Mouse (Mus musculus): Measurements from ENCODE around the gene Trim75. TPM values are rescaled to one million over a fixed set of nuclear protein-coding genes. Genes with fewer than 3 reads are reported as not detected.
"Not testable (repeated sequence)": the region's sequence is repeated elsewhere in the genome, so short reads cannot be mapped to it uniquely, and the experiment has no call there.

Gene Trim75
- not detected in 2 replicates for polyA plus RNA-seq (2016; fragmentation: Nextera tagmentation; extraction: Ambion mirVana)

DNA sequence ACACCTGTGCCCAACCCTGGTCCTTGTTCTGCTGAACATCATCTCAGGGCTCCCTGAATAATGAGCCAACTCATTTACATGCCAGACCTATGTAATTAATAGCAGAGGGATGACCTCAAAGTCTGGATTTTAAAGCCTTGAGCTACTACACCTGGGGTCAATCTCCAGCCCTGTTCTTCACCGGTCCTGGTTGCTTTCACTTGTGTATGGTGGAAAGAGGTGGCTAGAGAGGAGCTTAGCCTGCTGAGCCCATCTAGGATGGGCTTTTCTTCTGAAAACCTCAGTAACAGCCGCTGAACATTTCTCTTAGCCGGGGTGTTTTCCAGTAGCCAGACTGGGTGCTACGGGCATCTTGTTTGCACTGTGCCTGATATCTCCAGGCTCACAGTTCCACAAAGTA, at the start of gene Trim75:
TSS of gene Trim75 (minus strand) at position 101 of the 400 bp plus-strand sequence.
- Histone ChIP-seq H3K27me3 (ENCODE audit: low read depth, poor library complexity, severe bottlenecking) (no peaks in the 10 kb centered on the region), H3K4me1 (peaks cover 9% of the 10 kb centered on the region; the same call in 1 of the 2 replicates), H3K27ac (no peak within 1 kb of the TSS), H3K9me3 (replicated peaks) (no peaks in the 10 kb centered on the region), H3K36me3 (no peaks in the 10 kb centered on the region), H3K4me3 (no peak within 1 kb of the TSS)
- DNase-seq (ENCODE audit: low spot score) = no peak
- WGBS = 88% methylated on average over 4 of the region's 4 CpGs

DNA sequence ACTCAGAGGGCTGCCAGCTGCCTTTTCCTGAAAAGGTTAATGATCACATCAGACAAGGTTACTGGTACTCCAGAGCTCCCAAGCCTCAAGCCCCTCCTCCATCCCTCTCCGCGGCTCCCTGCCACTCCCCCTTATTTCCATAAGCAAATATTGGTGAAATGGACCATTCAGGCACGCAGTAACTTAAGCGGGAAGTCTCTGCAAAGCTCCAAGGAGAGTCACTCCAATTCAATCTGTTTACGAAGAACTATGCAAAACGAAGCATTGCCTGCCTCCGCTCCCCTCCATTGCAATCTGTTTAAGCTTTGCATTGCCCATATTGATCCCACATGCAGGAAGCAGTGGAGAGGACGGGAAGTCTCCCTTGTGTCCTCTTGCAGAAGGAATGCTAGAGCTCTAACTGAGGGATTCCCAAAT, 49.5 kb upstream of the Trim75 start, which contains the start of gene Apela:
TSS of gene Apela (minus strand) at position 220 of the 417 bp plus-strand sequence.
- H3K27me3 ChIP-seq (ENCODE audit: low read depth, poor library complexity, severe bottlenecking) = no peaks in the 10 kb centered on the region
- WGBS = under 1% methylated on average over 8 of the region's 8 CpGs

DNA sequence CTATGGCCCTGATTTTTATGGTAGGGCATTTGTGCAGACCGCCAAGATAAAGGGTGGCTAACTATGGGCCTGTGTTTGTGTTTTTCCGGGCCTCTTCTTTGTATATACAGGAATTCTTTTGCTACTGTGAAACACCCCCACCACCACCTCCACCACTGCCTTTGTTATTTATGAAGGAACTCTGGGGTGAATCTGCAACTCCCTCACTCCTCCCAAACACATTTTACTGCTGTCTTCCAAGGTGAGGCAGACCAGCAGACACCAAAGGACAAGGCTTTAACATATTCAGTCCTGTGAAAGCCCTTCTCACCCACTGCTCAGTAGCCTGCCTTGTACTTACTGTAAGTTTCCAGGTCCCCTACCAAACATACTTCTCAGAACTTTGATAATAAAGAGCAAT, 46.5 kb upstream of the Trim75 start:
- peaks cover 43% of the 10 kb centered on the region for H3K4me1 ChIP-seq
- DNase-seq (ENCODE audit: low spot score) = no peak
- WGBS = 22% methylated on average over 2 of the region's 2 CpGs
- H3K27me3 ChIP-seq (ENCODE audit: low read depth, poor library complexity, severe bottlenecking) = no peaks in the 10 kb centered on the region
- H3K36me3 ChIP-seq = no peaks in the 10 kb centered on the region
- H3K9me3 ChIP-seq (replicated peaks) = no peaks in the 10 kb centered on the region
- peak overlapping the region; percentile 50; the same call in 1 of the 2 replicates for H3K27ac ChIP-seq
- H3K4me3 ChIP-seq = no peak overlapping the region

More for the DNA sequence above, 49.5 kb upstream of the Trim75 start, which contains the start of gene Apela:
- no peaks in the 10 kb centered on the region for H3K9me3 ChIP-seq (replicated peaks)
- DNase-seq (ENCODE audit: low spot score) = peak; percentile 65
- peak within 1 kb of the TSS; percentile 78 for H3K27ac ChIP-seq
- no peaks in the 10 kb centered on the region for H3K36me3 ChIP-seq
- peaks cover 43% of the 10 kb centered on the region for H3K4me1 ChIP-seq
- H3K4me3 ChIP-seq = peak within 1 kb of the TSS; percentile 51

DNA sequence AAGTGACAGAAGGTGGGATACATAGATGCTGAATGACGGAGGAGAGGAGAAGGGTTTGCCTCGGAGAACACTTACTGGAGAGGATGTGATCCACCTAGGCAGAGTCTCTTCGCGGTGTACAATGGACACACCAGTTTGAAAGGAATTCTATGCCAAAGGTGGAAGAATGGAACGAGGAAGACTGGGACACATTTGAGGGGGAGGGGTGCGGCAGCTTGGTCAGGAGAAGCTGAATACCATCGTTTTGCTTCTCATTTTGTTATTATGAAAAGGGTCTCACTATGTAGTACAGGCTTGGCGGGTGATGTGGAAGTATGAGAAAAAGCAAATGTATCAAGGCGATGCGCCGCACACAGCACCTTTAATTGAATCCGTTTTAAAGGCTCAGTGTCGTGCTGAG, 45.4 kb upstream of the Trim75 start:
- Histone ChIP-seq H3K27me3 (ENCODE audit: low read depth, poor library complexity, severe bottlenecking) (no peaks in the 10 kb centered on the region), H3K4me3 (no peak overlapping the region), H3K9me3 (replicated peaks) (no peaks in the 10 kb centered on the region), H3K36me3 (no peaks in the 10 kb centered on the region), H3K4me1 (peaks cover 43% of the 10 kb centered on the region), H3K27ac (no peak overlapping the region)
- no peak for DNase-seq (ENCODE audit: low spot score)
- 87% methylated on average over 13 of the region's 13 CpGs for WGBS

DNA sequence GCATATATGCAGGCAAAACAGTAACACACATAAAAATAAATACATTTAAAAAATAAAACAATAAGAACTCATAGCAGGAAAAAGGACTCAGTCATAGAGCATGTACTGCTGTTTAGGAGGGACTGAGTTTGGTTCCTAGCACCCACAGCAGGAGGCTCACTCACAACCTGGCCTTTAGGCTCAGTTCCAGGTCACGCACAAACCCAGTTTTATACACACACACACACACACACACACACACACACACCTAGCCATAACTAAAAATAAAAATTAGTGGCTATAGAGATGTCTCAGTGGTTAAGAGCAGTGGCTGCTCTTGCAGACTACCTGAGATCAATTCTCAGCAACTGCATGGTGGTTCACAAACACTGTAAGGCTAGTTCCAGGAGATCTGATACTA, 44.5 kb upstream of the Trim75 start:
- H3K27ac ChIP-seq = no peak overlapping the region
- H3K36me3 ChIP-seq = no peaks in the 10 kb centered on the region
- 100% methylated on average over 1 of the region's 1 CpGs for WGBS
- H3K9me3 ChIP-seq (replicated peaks) = no peaks in the 10 kb centered on the region
- no peaks in the 10 kb centered on the region for H3K27me3 ChIP-seq (ENCODE audit: low read depth, poor library complexity, severe bottlenecking)
- peaks cover 36% of the 10 kb centered on the region for H3K4me1 ChIP-seq
- DNase-seq (ENCODE audit: low spot score) = no peak
- no peak overlapping the region for H3K4me3 ChIP-seq

DNA sequence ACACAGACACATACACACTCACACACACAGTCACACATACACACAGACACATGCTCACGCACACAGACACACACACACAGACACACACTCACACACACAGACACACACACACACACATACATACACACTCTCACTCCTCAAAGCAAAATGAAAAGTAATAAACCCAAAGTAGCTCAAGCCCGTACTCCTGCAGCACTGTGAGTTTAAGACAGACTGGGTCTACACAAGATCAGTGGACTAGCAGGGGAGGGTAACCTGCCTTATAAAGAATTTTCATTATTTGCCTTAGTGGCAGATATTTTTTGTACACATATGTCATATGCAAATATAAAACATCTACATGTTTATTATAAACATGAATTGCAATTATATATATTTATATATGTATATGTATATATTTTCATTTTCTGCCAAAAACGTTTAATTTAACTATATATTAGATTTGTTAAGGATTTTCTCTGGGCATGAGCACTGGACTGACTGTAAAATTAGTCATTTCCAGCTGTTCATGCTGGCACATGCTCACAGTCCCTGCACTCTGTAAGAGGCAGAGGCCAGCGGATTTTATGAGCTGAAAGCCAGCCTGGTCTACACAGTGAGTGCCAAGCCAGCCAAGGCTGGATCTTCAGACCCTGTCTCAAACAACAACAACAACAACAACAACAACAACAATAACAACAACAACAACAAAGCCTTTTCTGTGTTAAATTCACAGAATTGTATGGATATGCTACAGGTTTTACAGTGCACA, 43.3 kb upstream of the Trim75 start:
- no peaks in the 10 kb centered on the region for H3K36me3 ChIP-seq
- DNase-seq (ENCODE audit: low spot score) = no peak
- no peaks in the 10 kb centered on the region for H3K27me3 ChIP-seq (ENCODE audit: low read depth, poor library complexity, severe bottlenecking)
- 85% methylated on average over 4 of the region's 4 CpGs for WGBS
- H3K27ac ChIP-seq = no peak overlapping the region
- peaks cover 26% of the 10 kb centered on the region for H3K4me1 ChIP-seq
- H3K9me3 ChIP-seq (replicated peaks) = no peaks in the 10 kb centered on the region
- H3K4me3 ChIP-seq = no peak overlapping the region

GRCm38 (mm10) chr8:65029776-65030175, 42.1 kb upstream of the Trim75 start:
- 76% methylated on average over 4 of the region's 4 CpGs for WGBS
- no peak overlapping the region for H3K27ac ChIP-seq
- H3K4me1 ChIP-seq = peaks cover 15% of the 10 kb centered on the region
- no peaks in the 10 kb centered on the region for H3K9me3 ChIP-seq (replicated peaks)
- DNase-seq (ENCODE audit: low spot score) = no peak
- no peaks in the 10 kb centered on the region for H3K36me3 ChIP-seq
- no peak overlapping the region for H3K4me3 ChIP-seq
- H3K27me3 ChIP-seq (ENCODE audit: low read depth, poor library complexity, severe bottlenecking) = no peaks in the 10 kb centered on the region

DNA sequence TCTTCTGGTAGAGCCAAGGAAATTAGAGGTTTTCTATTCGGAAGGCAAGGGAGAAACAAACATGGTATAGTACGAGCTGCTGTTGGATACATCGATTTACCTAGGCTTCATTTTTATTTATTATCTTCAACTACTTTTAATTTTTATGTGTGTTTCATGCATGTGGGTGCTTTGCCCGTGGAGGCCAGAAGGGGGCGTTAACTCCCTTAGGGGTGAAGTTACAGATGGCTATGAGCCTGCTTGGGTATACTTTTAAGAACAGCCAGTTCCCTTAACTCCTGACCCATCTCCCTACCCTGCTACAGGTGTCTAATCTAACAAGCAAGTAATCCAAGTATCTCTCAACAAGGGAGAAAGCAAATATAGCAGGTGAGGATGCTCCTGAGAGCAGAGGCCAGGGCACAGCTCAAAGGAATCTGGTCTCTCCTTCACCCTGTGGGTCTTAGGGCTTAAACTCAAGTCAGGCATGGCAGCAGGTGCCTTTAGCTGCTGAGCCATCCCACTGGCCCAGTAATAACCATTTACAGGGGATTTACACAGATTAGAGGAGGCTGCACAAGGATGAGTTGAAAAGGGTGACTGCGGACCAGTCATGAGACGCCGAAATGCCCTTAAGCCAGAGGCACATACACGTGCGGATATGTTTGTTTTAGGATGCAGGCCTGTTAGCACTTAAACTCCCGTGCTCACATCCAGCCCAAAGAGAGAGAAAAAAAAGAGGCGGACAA, 41.5 kb upstream of the Trim75 start:
- H3K27ac ChIP-seq = no peak overlapping the region
- H3K36me3 ChIP-seq = no peaks in the 10 kb centered on the region
- no peak for DNase-seq (ENCODE audit: low spot score)
- peaks cover 8% of the 10 kb centered on the region for H3K4me1 ChIP-seq
- WGBS = 83% methylated on average over 12 of the region's 12 CpGs
- no peak overlapping the region for H3K4me3 ChIP-seq
- no peaks in the 10 kb centered on the region for H3K9me3 ChIP-seq (replicated peaks)
- H3K27me3 ChIP-seq (ENCODE audit: low read depth, poor library complexity, severe bottlenecking) = no peaks in the 10 kb centered on the region

GRCm38 (mm10) chr8:65022485-65022884, 34.9 kb upstream of the Trim75 start:
- Histone ChIP-seq H3K27ac (no peak overlapping the region), H3K4me3 (no peak overlapping the region), H3K4me1 (no peaks in the 10 kb centered on the region), H3K27me3 (ENCODE audit: low read depth, poor library complexity, severe bottlenecking) (no peaks in the 10 kb centered on the region), H3K9me3 (replicated peaks) (no peaks in the 10 kb centered on the region), H3K36me3 (no peaks in the 10 kb centered on the region)
- WGBS = 51% methylated on average over 8 of the region's 8 CpGs
- peak; percentile 79 for DNase-seq (ENCODE audit: low spot score)

GRCm38 (mm10) chr8:65018423-65018822, 30.8 kb upstream of the Trim75 start, which contains the start of the genes Trim61 and Trim60:
Gene Trim61, minus strand, starts transcription at chr8:65018523.
Gene Trim60, minus strand, starts transcription at chr8:65018584.
- Histone ChIP-seq H3K27ac (no peak within 1 kb of the TSS), H3K9me3 (replicated peaks) (no peaks in the 10 kb centered on the region), H3K4me1 (no peaks in the 10 kb centered on the region), H3K27me3 (ENCODE audit: low read depth, poor library complexity, severe bottlenecking) (no peaks in the 10 kb centered on the region), H3K36me3 (no peaks in the 10 kb centered on the region), H3K4me3 (no peak within 1 kb of the TSS)
- 90% methylated on average over 8 of the region's 8 CpGs for WGBS
- no peak for DNase-seq (ENCODE audit: low spot score)

DNA sequence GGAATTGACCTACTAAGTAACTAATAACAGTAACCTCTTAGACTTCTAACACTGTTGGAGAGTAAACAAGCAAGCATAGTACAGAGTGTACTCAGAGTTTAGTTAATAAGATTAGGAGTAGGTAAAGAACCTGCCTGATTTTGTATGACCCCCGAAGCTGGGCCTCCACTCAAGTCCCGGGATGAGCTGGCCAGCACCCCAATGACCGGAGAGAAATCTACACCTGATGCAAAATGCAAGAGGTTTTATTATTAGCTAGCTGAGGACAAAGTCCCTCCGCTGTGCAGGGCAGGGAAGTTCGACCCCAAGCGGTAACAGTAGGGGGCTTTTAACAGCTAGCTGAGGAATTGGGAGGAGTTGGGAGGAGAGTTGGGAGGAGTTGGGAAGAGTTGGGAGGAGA, 20.0 kb upstream of the Trim75 start:
- not testable (repeated sequence) for H3K9me3 ChIP-seq (replicated peaks); H3K27me3 ChIP-seq (ENCODE audit: low read depth, poor library complexity, severe bottlenecking); DNase-seq (ENCODE audit: low spot score); H3K4me3 ChIP-seq; H3K36me3 ChIP-seq; H3K27ac ChIP-seq; H3K4me1 ChIP-seq
- WGBS = 80% methylated on average over 6 of the region's 6 CpGs

- WGBS = 86% methylated on average over 4 of the region's 4 CpGs
- Histone ChIP-seq H3K9me3 (replicated peaks) (no peaks in the 10 kb centered on the region), H3K27me3 (ENCODE audit: low read depth, poor library complexity, severe bottlenecking) (no peaks in the 10 kb centered on the region)
Measured at GRCm38 (mm10) chr8:64998806-64999365, 11.3 kb upstream of the Trim75 start.

More at GRCm38 (mm10) chr8:64998806-64999365, 11.3 kb upstream of the Trim75 start:
- Histone ChIP-seq H3K27ac (no peak overlapping the region), H3K36me3 (no peaks in the 10 kb centered on the region), H3K4me3 (no peak overlapping the region), H3K4me1 (no peaks in the 10 kb centered on the region)
- DNase-seq (ENCODE audit: low spot score) = no peak
